In genomic region chr12:52006633-52006994, GRCm38 (mm10) we compare ENCODE assay signal across 8 mouse cellular contexts. TPM values are rescaled to one million over a fixed set of nuclear protein-coding genes. Genes with fewer than 3 reads are reported as not detected.
DNase-seq lines count a peak whose midpoint lies in the region; ATAC-seq lines count a peak whose summit lies in the region.

No protein-coding gene starts in this region.

- peak overlapping the region; percentile 80 for H3K4me2 ChIP-seq in heart, embryonic 15.5 days
- H3K4me2 ChIP-seq in hindbrain, embryonic 13.5 days, result peak overlapping the region; percentile 66
- H3K4me2 ChIP-seq in midbrain, embryonic 11.5 days, result peak overlapping the region; percentile 69; the same call in 1 of the 2 replicates

- no peaks in the 10 kb centered on the region for H3K9me3 ChIP-seq in heart, embryonic 15.5 days (replicated peaks)
- no peaks in the 10 kb centered on the region for H3K9me3 ChIP-seq in hindbrain, embryonic 13.5 days
- H3K9me3 ChIP-seq in midbrain, embryonic 11.5 days (ENCODE audit: control insufficient read depth, low read length), result no peaks in the 10 kb centered on the region

- DNase-seq in heart, adult 8-10 months (ENCODE audit: low spot score), result no peak
- DNase-seq in midbrain, embryonic 11.5 days (ENCODE audit: low spot score, missing footprints), result no peak
- DNase-seq in cerebellum, adult 11 months, result no peak
- DNase-seq in layer of hippocampus, postnatal 36 days, result no peak
- DNase-seq in left cerebral cortex, adult 9 months (ENCODE audit: low spot score in 2 of 2), result no peak

- WGBS in heart, embryonic 15.5 days, result 44% methylated on average over 5 of the region's 5 CpGs
- 47% methylated on average over 5 of the region's 5 CpGs for WGBS in hindbrain, embryonic 13.5 days
- 46% methylated on average over 5 of the region's 5 CpGs for WGBS in midbrain, embryonic 11.5 days

- H3K9ac ChIP-seq in heart, embryonic 15.5 days, result no peak overlapping the region
- H3K9ac ChIP-seq in hindbrain, embryonic 13.5 days, result no peak overlapping the region
- H3K9ac ChIP-seq in midbrain, embryonic 11.5 days (ENCODE audit: low read length), result no peak overlapping the region; the same call in 1 of the 2 replicates

- peak; percentile 37; the same call in 1 of the 2 replicates for ATAC-seq in heart, embryonic 15.5 days (replicated peaks; ENCODE audit: insufficient number of reproducible peaks, insufficient read depth, low FRiP score, low read depth)
- peak; percentile 80 for ATAC-seq in hindbrain, embryonic 13.5 days (ENCODE audit: low FRiP score)
- peak; percentile 38 for ATAC-seq in midbrain, embryonic 11.5 days (ENCODE audit: low FRiP score)

- no peaks in the 10 kb centered on the region for H3K36me3 ChIP-seq in heart, embryonic 15.5 days
- H3K36me3 ChIP-seq in hindbrain, embryonic 13.5 days, result no peaks in the 10 kb centered on the region
- no peaks in the 10 kb centered on the region for H3K36me3 ChIP-seq in midbrain, embryonic 11.5 days (ENCODE audit: control insufficient read depth, insufficient read depth, low read length)

- peak overlapping the region; percentile 86 for H3K4me3 ChIP-seq in heart, embryonic 15.5 days
- H3K4me3 ChIP-seq in brown adipose tissue, adult 24 weeks (ENCODE audit: insufficient read depth, low read depth, low read length), result peak overlapping the region; percentile 100
- peak overlapping the region; percentile 70 for H3K4me3 ChIP-seq in hindbrain, embryonic 13.5 days
- peak overlapping the region; percentile 72 for H3K4me3 ChIP-seq in midbrain, embryonic 11.5 days (ENCODE audit: low read depth, low read length)

- H3K4me1 ChIP-seq in heart, embryonic 15.5 days (replicated peaks), result no peaks in the 10 kb centered on the region; the same call in 1 of the 2 replicates
- no peaks in the 10 kb centered on the region for H3K4me1 ChIP-seq in brown adipose tissue, adult 24 weeks (ENCODE audit: control insufficient read depth, insufficient read depth, insufficient read length, low read length)
- peaks cover 11% of the 10 kb centered on the region; the same call in 1 of the 2 replicates for H3K4me1 ChIP-seq in hindbrain, embryonic 13.5 days (replicated peaks)
- H3K4me1 ChIP-seq in midbrain, embryonic 11.5 days (ENCODE audit: control insufficient read depth, insufficient read depth, low read length), result no peaks in the 10 kb centered on the region

- peak overlapping the region; percentile 58 for H3K27ac ChIP-seq in heart, embryonic 15.5 days
- H3K27ac ChIP-seq in brown adipose tissue, adult 24 weeks (replicated peaks; ENCODE audit: low read depth, low read length), result peak overlapping the region; percentile 92
- 0 out of 2 replicates have a peak overlapping the region, but pooled peaks have one; percentile 73 for H3K27ac ChIP-seq in hindbrain, embryonic 13.5 days
- no peak overlapping the region for H3K27ac ChIP-seq in midbrain, embryonic 11.5 days (ENCODE audit: low read depth, low read length)

- H3K27me3 ChIP-seq in heart, embryonic 15.5 days, result no peaks in the 10 kb centered on the region
- H3K27me3 ChIP-seq in hindbrain, embryonic 13.5 days, result no peaks in the 10 kb centered on the region
- no peaks in the 10 kb centered on the region for H3K27me3 ChIP-seq in midbrain, embryonic 11.5 days (ENCODE audit: control insufficient read depth, insufficient read depth, low read length)

RNA-seq across cellular contexts. Expression of gene Dtd2, which starts 0.3 kb away (rescaled TPM):
- polyA plus RNA-seq in heart, embryonic 15.5 days (2015; fragmentation: Nextera tagmentation; extraction: Ambion mirVana), result 14.2 and 15.3 TPM in 2 replicates
- total RNA-seq in heart, adult 8-10 months (2022), result 1 to 10 TPM; 4.1 to 8.3 (median 5.9) TPM
- 16.7 and 18.2 TPM in 2 replicates for polyA plus RNA-seq in brown adipose tissue, adult 24 weeks (2012; ENCODE audit: insufficient read depth, insufficient read length, missing spikeins)
- polyA plus RNA-seq in hindbrain, embryonic 13.5 days (2015; fragmentation: Nextera tagmentation; extraction: Ambion mirVana), result 16.5 and 18.5 TPM in 2 replicates
- 24.1 and 27.4 TPM in 2 replicates for polyA plus RNA-seq in midbrain, embryonic 11.5 days (2014; fragmentation: Nextera tagmentation; extraction: Ambion mirVana)
- 10 to 100 TPM in 1 of 2 experiments, 1 to 10 TPM in 1; 9.5 to 10.9 TPM for total RNA-seq in layer of hippocampus, postnatal 36 days (2021)

RNA-seq across cellular contexts. Expression of gene Gpr33, which starts 21.2 kb away (rescaled TPM):
- not detected in 2 replicates for polyA plus RNA-seq in heart, embryonic 15.5 days (2015; fragmentation: Nextera tagmentation; extraction: Ambion mirVana)
- total RNA-seq in heart, adult 8-10 months (2022), result not detected
- polyA plus RNA-seq in brown adipose tissue, adult 24 weeks (2012; ENCODE audit: insufficient read depth, insufficient read length, missing spikeins), result not detected in 2 replicates
- polyA plus RNA-seq in hindbrain, embryonic 13.5 days (2015; fragmentation: Nextera tagmentation; extraction: Ambion mirVana), result not detected in 2 replicates
- not detected in 2 replicates for polyA plus RNA-seq in midbrain, embryonic 11.5 days (2014; fragmentation: Nextera tagmentation; extraction: Ambion mirVana)
- total RNA-seq in layer of hippocampus, postnatal 36 days (2021), result not detected

RNA-seq across cellular contexts. Expression of gene Heatr5a, which starts 35.5 kb away (rescaled TPM):
- 6.2 and 8.5 TPM in 2 replicates for polyA plus RNA-seq in heart, embryonic 15.5 days (2015; fragmentation: Nextera tagmentation; extraction: Ambion mirVana)
- 10 to 100 TPM; 19.0 to 22.5 (median 21.7) TPM for total RNA-seq in heart, adult 8-10 months (2022)
- 6.0 and 7.1 TPM in 2 replicates for polyA plus RNA-seq in brown adipose tissue, adult 24 weeks (2012; ENCODE audit: insufficient read depth, insufficient read length, missing spikeins)
- 5.8 and 6.2 TPM in 2 replicates for polyA plus RNA-seq in hindbrain, embryonic 13.5 days (2015; fragmentation: Nextera tagmentation; extraction: Ambion mirVana)
- polyA plus RNA-seq in midbrain, embryonic 11.5 days (2014; fragmentation: Nextera tagmentation; extraction: Ambion mirVana), result 9.2 and 9.5 TPM in 2 replicates
- 10 to 100 TPM in 1 of 2 experiments, 1 to 10 TPM in 1; 8.7 to 10.4 TPM for total RNA-seq in layer of hippocampus, postnatal 36 days (2021)
